Mouse (Mus musculus): ENCODE data around the gene Prdm2. TPM values are rescaled to one million over a fixed set of nuclear protein-coding genes. Genes with fewer than 3 reads are reported as not detected.
A peak's percentile ranks its signal among the peaks of the same experiment; 100 is the strongest.

The Prdm2 gene
- polyA plus RNA-seq, 1 experiment from 2014 or later, result 11.0 TPM

DNA sequence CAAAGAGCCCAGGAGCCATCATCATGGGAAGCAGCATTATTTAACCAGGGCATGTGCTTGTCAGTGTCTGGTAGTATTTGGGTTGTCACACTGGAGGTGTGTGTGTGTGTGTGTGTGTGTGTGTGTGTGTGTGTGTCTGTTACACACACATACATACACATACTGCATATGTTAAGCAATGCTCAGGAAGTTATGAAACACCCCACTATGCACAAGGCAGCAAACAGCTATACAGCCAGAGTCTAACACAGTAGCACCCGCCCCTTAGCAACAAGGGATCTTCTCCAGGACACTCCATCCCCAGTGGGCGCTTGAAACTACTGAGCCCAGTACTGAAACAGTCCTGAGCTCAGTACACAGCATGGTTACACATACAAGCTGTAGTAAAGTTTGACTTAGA, 100.4 kb downstream of the Prdm2 start:
- H3K4me2 ChIP-seq (ENCODE audit: low read depth, low read length), result no peak overlapping the region
- ATAC-seq (ENCODE audit: low read depth), result no peak
- H3K27ac ChIP-seq (ENCODE audit: low read length), result no peak overlapping the region
- H3K4me3 ChIP-seq (ENCODE audit: low read length), result no peak overlapping the region
- no peaks in the 10 kb centered on the region for H3K27me3 ChIP-seq (ENCODE audit: control insufficient read depth, insufficient read depth, low read depth, low read length)
- 91% methylated on average over 2 of the region's 2 CpGs for WGBS
- H3K9me3 ChIP-seq (ENCODE audit: control insufficient read depth, low read length), result no peaks in the 10 kb centered on the region
- H3K9ac ChIP-seq (ENCODE audit: low read length), result no peak overlapping the region
- H3K4me1 ChIP-seq (replicated peaks; ENCODE audit: control insufficient read depth, insufficient read depth, low read length), result no peaks in the 10 kb centered on the region
- peaks cover 18% of the 10 kb centered on the region; the same call in 1 of the 2 replicates for H3K36me3 ChIP-seq (ENCODE audit: control insufficient read depth, insufficient read depth, low read length)

DNA sequence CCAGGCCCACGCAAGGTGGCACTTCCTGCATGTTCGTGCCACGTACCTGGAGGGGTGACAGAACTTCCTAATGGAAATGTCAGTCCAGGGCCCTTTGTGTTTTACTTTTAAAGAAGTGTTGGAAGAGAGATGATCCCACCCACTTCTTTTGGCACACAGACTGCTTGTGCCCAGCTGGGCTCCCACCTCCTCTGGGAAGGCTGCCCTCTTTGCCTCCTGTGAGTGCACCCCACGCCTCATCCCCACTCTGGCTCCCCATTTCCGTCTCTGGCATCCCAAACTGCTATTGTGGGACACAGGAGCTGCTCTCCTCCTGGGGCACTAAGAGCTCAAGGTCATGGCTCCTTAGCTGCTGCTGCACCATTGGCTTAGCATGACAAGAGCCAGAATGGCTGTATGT, 100.9 kb downstream of the Prdm2 start:
- no peak overlapping the region for H3K9ac ChIP-seq (ENCODE audit: low read length)
- H3K4me2 ChIP-seq (ENCODE audit: low read depth, low read length), result no peak overlapping the region
- H3K4me1 ChIP-seq (replicated peaks; ENCODE audit: control insufficient read depth, insufficient read depth, low read length), result no peaks in the 10 kb centered on the region
- H3K36me3 ChIP-seq (ENCODE audit: control insufficient read depth, insufficient read depth, low read length), result peaks cover 18% of the 10 kb centered on the region; the same call in 1 of the 2 replicates
- ATAC-seq (ENCODE audit: low read depth), result no peak
- H3K9me3 ChIP-seq (ENCODE audit: control insufficient read depth, low read length), result no peaks in the 10 kb centered on the region
- H3K27me3 ChIP-seq (ENCODE audit: control insufficient read depth, insufficient read depth, low read depth, low read length), result no peaks in the 10 kb centered on the region
- 85% methylated on average over 5 of the region's 5 CpGs for WGBS
- H3K4me3 ChIP-seq (ENCODE audit: low read length), result no peak overlapping the region
- H3K27ac ChIP-seq (ENCODE audit: low read length), result no peak overlapping the region

- H3K9me3 ChIP-seq (ENCODE audit: control insufficient read depth, low read length), result no peaks in the 10 kb centered on the region
- H3K4me3 ChIP-seq (ENCODE audit: low read length), result no peak overlapping the region
- H3K27ac ChIP-seq (ENCODE audit: low read length), result no peak overlapping the region
- 64% methylated on average over 9 of the region's 9 CpGs for WGBS
- no peak overlapping the region for H3K9ac ChIP-seq (ENCODE audit: low read length)
- no peak for ATAC-seq (ENCODE audit: low read depth)
- no peak overlapping the region for H3K4me2 ChIP-seq (ENCODE audit: low read depth, low read length)
- H3K36me3 ChIP-seq (ENCODE audit: control insufficient read depth, insufficient read depth, low read length), result peaks cover 18% of the 10 kb centered on the region; the same call in 1 of the 2 replicates
- H3K27me3 ChIP-seq (ENCODE audit: control insufficient read depth, insufficient read depth, low read depth, low read length), result no peaks in the 10 kb centered on the region
- no peaks in the 10 kb centered on the region for H3K4me1 ChIP-seq (replicated peaks; ENCODE audit: control insufficient read depth, insufficient read depth, low read length)
Measured at GRCm38 (mm10) chr4:143108552-143108951, 104.2 kb downstream of the Prdm2 start.

DNA sequence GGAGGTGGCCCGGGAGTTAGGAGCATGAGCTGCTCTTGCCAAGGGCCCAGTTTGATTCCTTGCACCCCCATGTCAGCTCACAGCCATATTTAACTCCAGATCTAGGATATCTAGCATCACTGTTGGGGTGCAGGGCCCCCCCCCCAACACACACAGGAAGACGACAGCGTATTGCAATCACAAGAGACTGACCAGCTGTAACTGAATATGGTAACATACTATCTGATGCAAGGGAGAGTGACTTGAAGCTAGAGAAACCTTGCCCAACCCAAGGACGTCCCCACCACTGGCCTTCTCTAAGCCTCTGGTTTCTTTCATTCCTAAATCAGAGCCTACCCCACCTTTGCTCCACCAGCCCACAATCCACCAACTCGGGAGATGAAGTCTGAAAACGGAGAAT, 105.8 kb downstream of the Prdm2 start:
- no peak for ATAC-seq (ENCODE audit: low read depth)
- peaks cover 18% of the 10 kb centered on the region; the same call in 1 of the 2 replicates for H3K36me3 ChIP-seq (ENCODE audit: control insufficient read depth, insufficient read depth, low read length)
- no peaks in the 10 kb centered on the region for H3K9me3 ChIP-seq (ENCODE audit: control insufficient read depth, low read length)
- WGBS, result 78% methylated on average over 6 of the region's 6 CpGs
- H3K27ac ChIP-seq (ENCODE audit: low read length), result no peak overlapping the region
- no peak overlapping the region for H3K4me2 ChIP-seq (ENCODE audit: low read depth, low read length)
- H3K9ac ChIP-seq (ENCODE audit: low read length), result no peak overlapping the region
- H3K4me3 ChIP-seq (ENCODE audit: low read length), result no peak overlapping the region
- peaks cover 3% of the 10 kb centered on the region; the same call in 1 of the 2 replicates for H3K27me3 ChIP-seq (ENCODE audit: control insufficient read depth, insufficient read depth, low read depth, low read length)
- H3K4me1 ChIP-seq (replicated peaks; ENCODE audit: control insufficient read depth, insufficient read depth, low read length), result no peaks in the 10 kb centered on the region

- H3K4me2 ChIP-seq (ENCODE audit: low read depth, low read length), result no peak overlapping the region
- no peak for ATAC-seq (ENCODE audit: low read depth)
- no peak overlapping the region for H3K9ac ChIP-seq (ENCODE audit: low read length)
- no peaks in the 10 kb centered on the region for H3K4me1 ChIP-seq (replicated peaks; ENCODE audit: control insufficient read depth, insufficient read depth, low read length)
- peaks cover 18% of the 10 kb centered on the region; the same call in 1 of the 2 replicates for H3K36me3 ChIP-seq (ENCODE audit: control insufficient read depth, insufficient read depth, low read length)
- H3K9me3 ChIP-seq (ENCODE audit: control insufficient read depth, low read length), result no peaks in the 10 kb centered on the region
- no peak overlapping the region for H3K27ac ChIP-seq (ENCODE audit: low read length)
- WGBS, result 83% methylated on average over 2 of the region's 2 CpGs
- H3K27me3 ChIP-seq (ENCODE audit: control insufficient read depth, insufficient read depth, low read depth, low read length), result peaks cover 4% of the 10 kb centered on the region; the same call in 1 of the 2 replicates
- H3K4me3 ChIP-seq (ENCODE audit: low read length), result no peak overlapping the region
Measured at GRCm38 (mm10) chr4:143106566-143106965, 106.2 kb downstream of the Prdm2 start.

- no peak overlapping the region for H3K9ac ChIP-seq (ENCODE audit: low read length)
- H3K4me1 ChIP-seq (replicated peaks; ENCODE audit: control insufficient read depth, insufficient read depth, low read length), result no peaks in the 10 kb centered on the region; the same call in 1 of the 2 replicates
- H3K9me3 ChIP-seq (ENCODE audit: control insufficient read depth, low read length), result no peaks in the 10 kb centered on the region
- ATAC-seq (ENCODE audit: low read depth), result no peak
- H3K4me2 ChIP-seq (ENCODE audit: low read depth, low read length), result no peak overlapping the region
- 66% methylated on average over 5 of the region's 5 CpGs for WGBS
- H3K27ac ChIP-seq (ENCODE audit: low read length), result no peak overlapping the region
- H3K36me3 ChIP-seq (ENCODE audit: control insufficient read depth, insufficient read depth, low read length), result peaks cover 7% of the 10 kb centered on the region; the same call in 1 of the 2 replicates
- H3K4me3 ChIP-seq (ENCODE audit: low read length), result no peak overlapping the region
- peaks cover 6% of the 10 kb centered on the region; the same call in 1 of the 2 replicates for H3K27me3 ChIP-seq (ENCODE audit: control insufficient read depth, insufficient read depth, low read depth, low read length)
Measured at GRCm38 (mm10) chr4:143104739-143105138, 108.1 kb downstream of the Prdm2 start.

GRCm38 (mm10) chr4:143103811-143104210, 109.0 kb downstream of the Prdm2 start:
- WGBS, result 59% methylated on average over 2 of the region's 2 CpGs

DNA sequence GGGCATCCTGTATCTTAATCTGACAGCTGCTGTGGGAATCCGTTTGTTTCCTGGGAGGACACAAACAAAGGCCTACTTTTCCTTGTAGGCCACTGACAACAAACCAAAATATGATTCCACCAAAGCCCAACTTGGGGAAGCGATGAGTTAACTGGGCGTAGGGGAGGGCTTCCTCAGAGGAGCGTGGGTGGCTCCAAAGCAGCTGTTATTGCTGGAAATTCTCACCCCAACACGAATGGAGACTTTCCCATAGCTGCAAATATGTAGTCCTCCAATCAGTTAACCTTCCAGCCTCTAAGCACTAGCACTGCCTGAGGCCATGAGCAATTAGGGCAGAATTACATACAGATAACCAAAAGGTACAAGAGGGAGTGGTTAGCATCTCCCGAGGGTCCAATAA, 112.6 kb downstream of the Prdm2 start:
- H3K27me3 ChIP-seq (ENCODE audit: control insufficient read depth, insufficient read depth, low read depth, low read length), result peaks cover 6% of the 10 kb centered on the region; the same call in 1 of the 2 replicates
- 45% methylated on average over 6 of the region's 6 CpGs for WGBS

More at GRCm38 (mm10) chr4:143103811-143104210, 109.0 kb downstream of the Prdm2 start:
- Histone ChIP-seq H3K4me2 (ENCODE audit: low read depth, low read length) (no peak overlapping the region), H3K4me3 (ENCODE audit: low read length) (no peak overlapping the region), H3K27ac (ENCODE audit: low read length) (no peak overlapping the region), H3K9ac (ENCODE audit: low read length) (no peak overlapping the region), H3K9me3 (ENCODE audit: control insufficient read depth, low read length) (no peaks in the 10 kb centered on the region), H3K36me3 (ENCODE audit: control insufficient read depth, insufficient read depth, low read length) (peaks cover 3% of the 10 kb centered on the region; the same call in 1 of the 2 replicates), H3K4me1 (replicated peaks; ENCODE audit: control insufficient read depth, insufficient read depth, low read length) (no peaks in the 10 kb centered on the region; the same call in 1 of the 2 replicates), H3K27me3 (ENCODE audit: control insufficient read depth, insufficient read depth, low read depth, low read length) (peaks cover 6% of the 10 kb centered on the region; the same call in 1 of the 2 replicates)
- ATAC-seq (ENCODE audit: low read depth), result no peak

DNA sequence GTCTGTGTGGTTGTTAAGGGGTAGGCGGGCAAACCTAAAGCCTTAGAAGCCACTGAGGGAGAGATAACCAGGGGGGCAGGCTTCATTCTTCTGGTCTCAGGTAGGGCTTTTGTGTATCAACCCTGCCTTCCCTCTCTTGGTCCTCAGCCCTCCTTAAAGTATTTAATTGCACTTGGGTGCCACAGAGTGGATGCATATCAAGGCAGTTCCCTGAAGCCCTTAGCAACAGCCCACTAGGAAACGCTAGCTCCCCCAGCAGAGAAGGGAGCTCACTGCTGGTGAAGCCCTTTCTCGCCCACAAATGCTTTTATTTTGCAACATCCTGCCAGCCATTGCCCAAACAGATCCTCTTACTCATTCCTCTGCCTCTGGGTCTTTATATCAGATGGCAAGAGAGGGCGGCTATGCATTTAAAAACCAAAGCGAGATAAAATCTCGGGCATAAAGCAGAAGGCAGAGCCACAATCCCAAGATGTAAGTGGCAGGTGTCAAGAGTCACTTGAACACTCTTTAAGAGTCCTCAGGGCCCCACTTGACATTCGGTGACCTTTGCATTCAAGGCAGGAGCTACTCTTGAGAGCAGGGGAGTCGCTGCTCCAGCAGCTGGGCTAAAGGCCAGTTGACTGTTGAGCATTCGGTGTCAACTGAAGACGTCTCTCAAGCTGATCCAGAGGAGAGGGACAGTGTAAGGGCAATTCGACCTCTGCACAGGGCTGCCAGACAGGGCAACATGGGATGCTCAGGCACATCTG, 113.3 kb downstream of the Prdm2 start:
- no peaks in the 10 kb centered on the region; the same call in 1 of the 2 replicates for H3K4me1 ChIP-seq (replicated peaks; ENCODE audit: control insufficient read depth, insufficient read depth, low read length)
- H3K4me3 ChIP-seq (ENCODE audit: low read length), result no peak overlapping the region
- no peak overlapping the region for H3K4me2 ChIP-seq (ENCODE audit: low read depth, low read length)
- no peaks in the 10 kb centered on the region for H3K36me3 ChIP-seq (ENCODE audit: control insufficient read depth, insufficient read depth, low read length)
- no peak overlapping the region for H3K27ac ChIP-seq (ENCODE audit: low read length)
- H3K9ac ChIP-seq (ENCODE audit: low read length), result no peak overlapping the region
- 30% methylated on average over 11 of the region's 11 CpGs for WGBS
- H3K27me3 ChIP-seq (ENCODE audit: control insufficient read depth, insufficient read depth, low read depth, low read length), result peaks cover 6% of the 10 kb centered on the region; the same call in 1 of the 2 replicates
- H3K9me3 ChIP-seq (ENCODE audit: control insufficient read depth, low read length), result no peaks in the 10 kb centered on the region
- peak; percentile 83 for ATAC-seq (ENCODE audit: low read depth)

More for the DNA sequence above, 112.6 kb downstream of the Prdm2 start:
- Histone ChIP-seq H3K4me2 (ENCODE audit: low read depth, low read length) (no peak overlapping the region), H3K27ac (ENCODE audit: low read length) (no peak overlapping the region), H3K9ac (ENCODE audit: low read length) (no peak overlapping the region), H3K4me1 (replicated peaks; ENCODE audit: control insufficient read depth, insufficient read depth, low read length) (no peaks in the 10 kb centered on the region; the same call in 1 of the 2 replicates), H3K4me3 (ENCODE audit: low read length) (no peak overlapping the region), H3K9me3 (ENCODE audit: control insufficient read depth, low read length) (no peaks in the 10 kb centered on the region), H3K36me3 (ENCODE audit: control insufficient read depth, insufficient read depth, low read length) (no peaks in the 10 kb centered on the region)
- no peak for ATAC-seq (ENCODE audit: low read depth)
